Mouse (Mus musculus): ENCODE measurements around the gene Batf3.

DNA sequence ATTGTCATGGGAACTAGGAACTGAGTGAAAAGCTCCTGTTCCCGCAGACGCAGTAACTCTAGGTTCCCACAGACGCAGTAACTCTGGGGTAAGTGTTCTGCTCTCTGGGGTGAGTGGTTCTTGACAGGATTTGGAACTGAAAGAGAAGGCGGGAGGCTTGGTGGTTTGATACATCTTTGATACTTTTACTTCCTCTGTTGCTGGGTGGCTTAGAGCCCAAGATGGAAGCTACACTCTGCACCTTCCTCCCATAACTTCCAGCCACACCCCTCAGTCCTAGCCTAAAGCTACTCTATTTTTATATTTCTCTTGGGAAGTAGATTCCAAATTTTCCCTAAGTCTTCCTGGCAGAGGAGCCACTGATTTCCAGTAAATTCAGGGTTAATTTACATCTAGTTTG is 40.8 kb downstream of the Batf3 start:
- TF ChIP-seq CTCF (IDR thresholded peaks at IDR 0.05; ENCODE audit: extremely low read depth, insufficient read depth, low read length) (no peak), POLR2A (IDR thresholded peaks at IDR 0.05; ENCODE audit: extremely low read depth, insufficient read depth, low read length) (no peak)

All from cortical plate, adult 2 months (tissue).